Mouse (Mus musculus) midbrain, embryonic 14.5 days (tissue): ENCODE measurements around the gene Stat2. TPM values are rescaled to one million over a fixed set of nuclear protein-coding genes. Genes with fewer than 3 reads are reported as not detected.

Experiments
- ATAC-seq: fragments of 200-750 bp; cut with Nextera tagmentation; 2 replicates; pipeline ENCODE4 v1.8.0; 2017; ENCODE audit warnings: moderate number of reproducible peaks, moderate library complexity; ENCODE audit not compliant: low FRiP score, low TSS enrichment
- DNase-seq: peaks from one replicate; pipeline ENCODE4 v3.0.0-alpha.2; 2015
- H3K27ac ChIP-seq: fragments of 300-500 bp; sonication (generic); replicated peaks from 2 replicates; pipeline ENCODE4 v1.5.1; 2014; ENCODE audit warnings: mild to moderate bottlenecking, low read depth, low read length, moderate library complexity
- H3K27me3 ChIP-seq: fragments of 300-500 bp; sonication (generic); 2 replicates; pipeline ENCODE4 v1.6.1; 2014; ENCODE audit warnings: low read length, control low read depth, mixed read lengths; ENCODE audit not compliant: control insufficient read depth, insufficient read depth
- H3K36me3 ChIP-seq: fragments of 300-500 bp; sonication (generic); 2 replicates; pipeline ENCODE4 v1.6.1; 2014; ENCODE audit warnings: low read length, control low read depth; ENCODE audit not compliant: control insufficient read depth, insufficient read depth
- H3K4me1 ChIP-seq: fragments of 300-500 bp; sonication (generic); 2 replicates; pipeline ENCODE4 v1.6.1; 2014; ENCODE audit warnings: mild to moderate bottlenecking, antibody characterized with exemption, low read length, control low read depth; ENCODE audit not compliant: control insufficient read depth, insufficient read depth
- H3K4me2 ChIP-seq: fragments of 300-500 bp; sonication (generic); 2 replicates; pipeline ENCODE4 v1.6.1; 2014; ENCODE audit warnings: mild to moderate bottlenecking, low read length, moderate library complexity
- H3K4me3 ChIP-seq: fragments of 300-500 bp; sonication (generic); replicated peaks from 2 replicates; pipeline ENCODE4 v1.5.1; 2014; ENCODE audit warnings: low read depth, low read length
- H3K9ac ChIP-seq: fragments of 300-500 bp; sonication (generic); replicated peaks from 2 replicates; pipeline ENCODE4 v1.6.1; 2014; ENCODE audit warnings: mild to moderate bottlenecking, low read length, moderate library complexity
- H3K9me3 ChIP-seq: fragments of 300-500 bp; sonication (generic); 2 replicates; pipeline ENCODE4 v1.6.1; 2016; ENCODE audit warnings: low read length, control low read depth, mixed read lengths; ENCODE audit not compliant: control insufficient read depth
- WGBS: fragments of 180-500 bp; shearing (Covaris S2); extraction: QIAGEN DNeasy Blood & Tissue Kit; methylation state at CpG from one replicate; pipeline ENCODE4 v1.1.7; 2014; 5-methylcytosine and 5-hydroxymethylcytosine counted together
- polyA plus RNA-seq: library from polyadenylated mRNA; unstranded; fragments of >200 nt; fragmentation: Nextera tagmentation; extraction: Ambion mirVana; gene quantifications from 2 replicates; pipeline ENCODE4 v1.2.1, GENCODE M21; 2014

The Stat2 gene
- polyA plus RNA-seq, 1 experiment from 2014 or later, result 23.0 TPM

- WGBS, result under 1% methylated on average over 58 of the region's 58 CpGs
- no peaks in the 10 kb centered on the region for H3K27me3 ChIP-seq
- ATAC-seq, result peak; percentile 92
These were observed 38.5 kb upstream of the Stat2 start, which contains the start of gene Timeless for GRCm38 (mm10) chr10:128231697-128232419. Gene Timeless, plus strand, starts transcription at chr10:128232065.

DNA sequence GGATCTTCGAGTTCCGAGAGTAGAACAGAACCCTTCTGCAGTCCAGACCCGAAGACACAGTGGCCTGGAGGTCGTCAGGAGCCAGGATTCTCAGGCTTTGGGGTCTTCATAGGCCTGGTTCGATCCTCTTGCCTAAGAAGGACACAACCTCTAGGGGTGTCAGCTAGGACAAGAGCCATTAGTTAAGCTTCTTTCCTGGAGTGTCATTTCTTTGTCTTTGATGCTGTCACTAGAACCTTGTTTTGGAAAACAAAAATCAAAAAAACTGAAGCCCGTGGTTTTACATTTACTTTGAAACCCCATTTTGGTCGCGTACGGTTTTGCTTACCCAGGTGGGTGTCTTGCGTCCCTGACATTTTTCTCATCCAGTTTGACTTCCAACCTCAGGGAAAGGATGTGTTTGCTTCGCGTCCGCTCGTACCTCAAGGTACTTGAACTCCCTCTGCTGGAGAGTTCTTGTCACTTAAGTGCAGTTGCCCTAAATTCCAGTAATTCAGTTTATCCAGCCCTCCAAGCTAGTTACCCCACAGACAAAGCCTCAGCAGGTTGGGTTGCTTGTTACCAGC lies 37.9 kb upstream of the Stat2 start:
- WGBS, result under 1% methylated on average over 14 of the region's 14 CpGs
- Histone ChIP-seq H3K9ac (peak overlapping the region; percentile 72), H3K4me2 (peak overlapping the region; percentile 65), H3K36me3 (no peaks in the 10 kb centered on the region), H3K4me3 (peak overlapping the region; percentile 70), H3K9me3 (no peaks in the 10 kb centered on the region), H3K27ac (peak overlapping the region; percentile 89), H3K4me1 (peaks cover 3% of the 10 kb centered on the region; the same call in 1 of the 2 replicates), H3K27me3 (no peaks in the 10 kb centered on the region)
- DNase-seq (peak; percentile 91), ATAC-seq (peak; percentile 58)

More at GRCm38 (mm10) chr10:128231697-128232419, 38.5 kb upstream of the Stat2 start, which contains the start of gene Timeless:
- peak within 1 kb of the TSS; percentile 65 for H3K4me2 ChIP-seq
- no peaks in the 10 kb centered on the region for H3K9me3 ChIP-seq
- H3K4me1 ChIP-seq, result peaks cover 3% of the 10 kb centered on the region; the same call in 1 of the 2 replicates
- DNase-seq, result peak; percentile 92
- peak within 1 kb of the TSS; percentile 70 for H3K4me3 ChIP-seq
- peak within 1 kb of the TSS; percentile 89 for H3K27ac ChIP-seq
- no peaks in the 10 kb centered on the region for H3K36me3 ChIP-seq
- H3K9ac ChIP-seq, result peak within 1 kb of the TSS; percentile 72

- Histone ChIP-seq H3K9ac (no peak overlapping the region), H3K27ac (no peak overlapping the region), H3K27me3 (no peaks in the 10 kb centered on the region), H3K9me3 (no peaks in the 10 kb centered on the region), H3K4me2 (no peak overlapping the region), H3K4me1 (peaks cover 6% of the 10 kb centered on the region; the same call in 1 of the 2 replicates), H3K36me3 (peaks cover under 1% of the 10 kb centered on the region; the same call in 1 of the 2 replicates), H3K4me3 (no peak overlapping the region)
- ATAC-seq (no peak), DNase-seq (no peak)
- WGBS, result 53% methylated on average over 4 of the region's 4 CpGs
These were observed 34.0 kb upstream of the Stat2 start for GRCm38 (mm10) chr10:128236321-128236720.

- DNase-seq (peak; percentile 24), ATAC-seq (no peak)
- 70% methylated on average over 15 of the region's 15 CpGs for WGBS
- Histone ChIP-seq H3K4me3 (no peak overlapping the region), H3K9me3 (no peaks in the 10 kb centered on the region), H3K4me1 (peaks cover 3% of the 10 kb centered on the region; the same call in 1 of the 2 replicates), H3K27ac (no peak overlapping the region), H3K4me2 (no peak overlapping the region), H3K9ac (no peak overlapping the region), H3K36me3 (peaks cover 13% of the 10 kb centered on the region), H3K27me3 (no peaks in the 10 kb centered on the region)
These were observed 32.4 kb upstream of the Stat2 start for GRCm38 (mm10) chr10:128237807-128238480.

DNA sequence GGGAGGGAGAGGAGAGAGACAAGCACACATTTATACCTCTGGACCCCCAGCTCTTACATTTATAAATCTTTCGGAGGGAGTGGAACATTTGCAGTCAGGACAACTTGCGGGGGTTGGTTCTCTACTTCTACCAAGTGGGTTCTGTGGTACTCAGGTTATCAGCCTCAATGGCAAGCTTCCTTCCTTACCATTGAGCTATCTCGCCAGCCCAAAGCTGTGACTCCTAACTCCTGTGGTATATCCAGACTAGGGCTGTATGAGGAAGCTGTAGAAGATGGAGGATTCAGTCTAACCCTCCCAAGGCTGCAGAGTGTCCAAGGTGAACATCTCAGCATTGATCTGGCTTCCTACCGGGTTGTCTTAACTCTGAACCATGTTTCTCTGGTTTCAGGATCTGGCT lies 31.2 kb upstream of the Stat2 start:
- H3K4me3 ChIP-seq, result no peak overlapping the region
- H3K4me2 ChIP-seq, result no peak overlapping the region
- ATAC-seq (no peak), DNase-seq (no peak)
- H3K9me3 ChIP-seq, result no peaks in the 10 kb centered on the region
- H3K27ac ChIP-seq, result no peak overlapping the region
- peaks cover 23% of the 10 kb centered on the region for H3K36me3 ChIP-seq
- H3K4me1 ChIP-seq, result 0 out of 2 replicates have a peak, but pooled peaks cover 3% of the 10 kb centered on the region
- WGBS, result 94% methylated on average over 4 of the region's 4 CpGs
- no peaks in the 10 kb centered on the region for H3K27me3 ChIP-seq
- H3K9ac ChIP-seq, result no peak overlapping the region

DNA sequence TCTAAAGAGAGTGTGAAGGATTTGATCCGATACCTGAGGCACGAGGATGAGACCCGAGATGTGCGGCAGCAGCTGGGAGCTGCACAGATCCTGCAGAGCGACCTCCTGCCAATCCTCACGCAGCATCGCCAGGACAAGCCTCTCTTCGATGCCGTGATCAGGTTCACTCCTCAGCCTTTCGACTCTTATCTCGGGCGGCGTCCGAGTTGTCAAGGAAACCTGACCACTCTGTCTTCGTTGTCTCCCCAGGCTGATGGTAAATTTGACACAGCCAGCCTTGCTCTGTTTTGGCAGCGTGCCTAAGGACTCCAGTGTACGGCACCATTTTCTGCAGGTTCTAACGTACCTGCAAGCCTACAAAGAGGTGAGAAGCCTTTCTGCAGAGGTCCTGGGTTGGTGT lies 30.2 kb upstream of the Stat2 start:
- no peak overlapping the region for H3K9ac ChIP-seq
- WGBS, result 94% methylated on average over 18 of the region's 18 CpGs
- H3K36me3 ChIP-seq, result peaks cover 33% of the 10 kb centered on the region
- no peak overlapping the region for H3K4me2 ChIP-seq
- H3K4me1 ChIP-seq, result 0 out of 2 replicates have a peak, but pooled peaks cover 3% of the 10 kb centered on the region
- no peak for DNase-seq
- H3K9me3 ChIP-seq, result no peaks in the 10 kb centered on the region
- H3K27ac ChIP-seq, result no peak overlapping the region
- H3K27me3 ChIP-seq, result no peaks in the 10 kb centered on the region
- ATAC-seq, result no peak
- H3K4me3 ChIP-seq, result no peak overlapping the region

DNA sequence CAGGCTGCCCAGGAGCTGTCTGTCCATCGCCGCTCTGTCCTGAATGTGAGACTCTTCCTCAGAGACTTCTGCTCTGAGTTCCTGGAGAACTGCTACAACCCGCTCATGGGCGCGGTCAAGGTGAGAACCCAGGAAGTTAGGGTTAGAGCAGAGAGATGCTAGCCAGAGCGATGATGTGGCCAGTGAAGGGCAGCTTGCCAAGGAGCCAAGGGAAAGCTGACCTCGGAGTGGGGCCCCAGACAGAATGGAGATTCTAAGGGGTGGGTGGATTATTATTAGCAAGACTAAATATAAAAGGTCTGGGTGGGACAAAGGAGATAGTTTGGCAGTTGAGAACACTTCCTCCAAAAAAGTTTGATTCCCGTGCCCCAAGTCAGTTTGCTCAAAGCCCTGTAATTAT lies 27.1 kb upstream of the Stat2 start:
- no peak overlapping the region for H3K9ac ChIP-seq
- H3K4me3 ChIP-seq, result no peak overlapping the region
- no peaks in the 10 kb centered on the region for H3K27me3 ChIP-seq
- H3K4me2 ChIP-seq, result no peak overlapping the region
- DNase-seq, result no peak
- no peaks in the 10 kb centered on the region for H3K4me1 ChIP-seq
- H3K9me3 ChIP-seq, result no peaks in the 10 kb centered on the region
- no peak overlapping the region for H3K27ac ChIP-seq
- H3K36me3 ChIP-seq, result peaks cover 63% of the 10 kb centered on the region
- 94% methylated on average over 8 of the region's 8 CpGs for WGBS
- ATAC-seq, result no peak

- WGBS, result 97% methylated on average over 15 of the region's 15 CpGs
- H3K9me3 ChIP-seq, result no peaks in the 10 kb centered on the region
- no peak overlapping the region for H3K4me3 ChIP-seq
- no peaks in the 10 kb centered on the region for H3K4me1 ChIP-seq
- H3K27ac ChIP-seq, result no peak overlapping the region
- H3K4me2 ChIP-seq, result no peak overlapping the region
- H3K27me3 ChIP-seq, result no peaks in the 10 kb centered on the region
- peaks cover 69% of the 10 kb centered on the region for H3K36me3 ChIP-seq
- no peak for DNase-seq
- H3K9ac ChIP-seq, result no peak overlapping the region
- no peak for ATAC-seq
These were observed 26.2 kb upstream of the Stat2 start for GRCm38 (mm10) chr10:128244121-128244520.
